Mouse (Mus musculus) small intestine, adult 2 months (tissue): ENCODE results near the gene Fnip1.

Source experiments
- CTCF ChIP-seq: fragments of 200-500 bp; IDR thresholded peaks from 2 replicates; pipeline ENCODE4 v1.5.1; 2012; ENCODE audit warnings: low read depth, mild to moderate bottlenecking, control low read depth, inconsistent platforms, low read length, moderate library complexity, mixed read lengths; ENCODE audit not compliant: insufficient replicate concordance, insufficient read length; ENCODE audit errors: extremely low read depth
- POLR2A ChIP-seq: fragments of 200-500 bp; IDR thresholded peaks from 2 replicates; pipeline ENCODE4 v1.6.1; 2012; ENCODE audit warnings: low read depth, mild to moderate bottlenecking, control low read depth, inconsistent platforms, low read length, moderate library complexity

GRCm38 (mm10) chr11:54438991-54439690 lies 1.1 kb downstream of the Fnip1 start:
- TF ChIP-seq POLR2A: no peak
- no peak for TF ChIP-seq CTCF
